Mouse (Mus musculus): ENCODE results near the gene Ccdc151. TPM values are rescaled to one million over a fixed set of nuclear protein-coding genes. Genes with fewer than 3 reads are reported as not detected.

Gene Ccdc151
- polyA plus RNA-seq, 1 experiment from 2014 or later = 4.5 TPM

DNA sequence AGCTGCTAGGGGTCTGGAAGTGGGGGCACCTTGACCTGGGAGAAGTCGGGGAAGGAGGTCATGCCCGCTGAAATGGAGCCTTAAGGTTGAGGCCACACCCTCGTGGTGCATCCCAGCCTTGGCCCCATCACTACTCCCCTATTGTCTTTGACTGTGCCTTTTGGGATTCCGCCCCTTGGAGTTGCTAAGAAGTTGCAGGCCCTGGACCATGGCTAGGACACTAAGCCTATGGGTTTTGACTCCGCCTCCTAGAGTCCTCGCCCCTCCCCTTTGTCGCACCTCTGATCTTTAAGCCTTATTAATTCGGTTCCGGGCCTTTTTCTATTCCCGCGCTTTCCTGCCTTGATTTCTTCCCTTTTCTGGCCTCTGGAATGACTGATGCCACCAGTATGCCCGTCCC lies 58.8 kb downstream of the Ccdc151 start:
- H3K4me3 ChIP-seq (ENCODE audit: low read depth, low read length) = no peak overlapping the region
- no peaks in the 10 kb centered on the region for H3K4me1 ChIP-seq (ENCODE audit: control insufficient read depth, insufficient read depth, low read length)
- H3K9ac ChIP-seq (ENCODE audit: low read length) = no peak overlapping the region
- H3K36me3 ChIP-seq (ENCODE audit: control insufficient read depth, insufficient read depth, low read length) = peaks cover 32% of the 10 kb centered on the region
- DNase-seq (ENCODE audit: low spot score) = no peak
- no peaks in the 10 kb centered on the region for H3K9me3 ChIP-seq (replicated peaks; ENCODE audit: control insufficient read depth, low read length)
- 0 out of 2 replicates have a peak, but pooled peaks have one; percentile 6 for ATAC-seq
- H3K27me3 ChIP-seq (replicated peaks; ENCODE audit: control insufficient read depth, insufficient read depth, low read length) = no peaks in the 10 kb centered on the region
- no peak overlapping the region for H3K27ac ChIP-seq (ENCODE audit: low read depth, low read length)
- H3K4me2 ChIP-seq (ENCODE audit: low read length) = no peak overlapping the region
- 60% methylated on average over 12 of the region's 12 CpGs for WGBS

DNA sequence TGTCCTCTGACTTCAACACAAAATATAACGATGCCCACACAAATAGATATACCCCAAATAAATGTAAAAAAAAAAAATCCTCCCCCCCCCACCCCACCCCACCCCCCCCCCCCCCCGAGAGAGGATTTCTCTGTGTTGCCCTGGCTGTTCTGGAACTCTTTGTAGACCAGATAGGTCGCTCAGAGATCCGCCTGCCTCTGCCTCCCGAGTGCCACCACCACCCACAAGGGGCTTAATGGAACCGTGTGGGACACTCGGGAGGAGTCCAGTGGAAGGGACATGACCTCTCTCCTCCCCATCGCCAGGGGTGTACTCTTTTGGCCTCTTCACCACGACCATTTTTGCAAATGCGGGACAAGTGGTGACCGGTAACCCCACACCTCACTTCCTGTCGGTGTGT lies 59.4 kb downstream of the Ccdc151 start:
- Histone ChIP-seq H3K9ac (ENCODE audit: low read length) (no peak overlapping the region), H3K4me2 (ENCODE audit: low read length) (no peak overlapping the region), H3K27me3 (replicated peaks; ENCODE audit: control insufficient read depth, insufficient read depth, low read length) (no peaks in the 10 kb centered on the region), H3K4me3 (ENCODE audit: low read depth, low read length) (no peak overlapping the region), H3K4me1 (ENCODE audit: control insufficient read depth, insufficient read depth, low read length) (peaks cover 5% of the 10 kb centered on the region), H3K36me3 (ENCODE audit: control insufficient read depth, insufficient read depth, low read length) (peaks cover 32% of the 10 kb centered on the region), H3K9me3 (replicated peaks; ENCODE audit: control insufficient read depth, low read length) (no peaks in the 10 kb centered on the region), H3K27ac (ENCODE audit: low read depth, low read length) (no peak overlapping the region)
- 85% methylated on average over 11 of the region's 12 CpGs for WGBS
- ATAC-seq (no peak), DNase-seq (ENCODE audit: low spot score) (no peak)

Other genes starting within 250 kb of the Ccdc151 start
- 53.7 and 64.3 TPM in 2 replicates for gene Spc24, start 242.3 kb downstream of the Ccdc151 start, polyA plus RNA-seq (2014; fragmentation: Nextera tagmentation; extraction: Ambion mirVana)
- gene Kank2, start 203.9 kb downstream of the Ccdc151 start, polyA plus RNA-seq (2014; fragmentation: Nextera tagmentation; extraction: Ambion mirVana) = 0.99 and 1.3 TPM in 2 replicates
- 0.26 TPM in 1 of 2 replicates, not detected in the other for gene Angptl8, start 167.1 kb downstream of the Ccdc151 start, polyA plus RNA-seq (2014; fragmentation: Nextera tagmentation; extraction: Ambion mirVana)
- gene Dock6, start 150.0 kb downstream of the Ccdc151 start, polyA plus RNA-seq (2014; fragmentation: Nextera tagmentation; extraction: Ambion mirVana) = 6.7 and 10.3 TPM in 2 replicates
- 23.0 and 24.6 TPM in 2 replicates for gene Rab3d, start 84.4 kb downstream of the Ccdc151 start, polyA plus RNA-seq (2014; fragmentation: Nextera tagmentation; extraction: Ambion mirVana)
- gene Ccdc159, start 75.2 kb downstream of the Ccdc151 start, polyA plus RNA-seq (2014; fragmentation: Nextera tagmentation; extraction: Ambion mirVana) = 3.5 and 5.3 TPM in 2 replicates
- gene Tmem205, start 75.1 kb downstream of the Ccdc151 start, polyA plus RNA-seq (2014; fragmentation: Nextera tagmentation; extraction: Ambion mirVana) = 49.3 and 66.0 TPM in 2 replicates
- 47.3 and 66.7 TPM in 2 replicates for gene Plppr2, start 65.6 kb downstream of the Ccdc151 start, polyA plus RNA-seq (2014; fragmentation: Nextera tagmentation; extraction: Ambion mirVana)
- 19.8 and 23.6 TPM in 2 replicates for gene Swsap1, start 46.9 kb downstream of the Ccdc151 start, polyA plus RNA-seq (2014; fragmentation: Nextera tagmentation; extraction: Ambion mirVana)
- gene Epor, start 39.1 kb downstream of the Ccdc151 start, polyA plus RNA-seq (2014; fragmentation: Nextera tagmentation; extraction: Ambion mirVana) = 1.3 and 2.2 TPM in 2 replicates
- gene Rgl3, start 13.2 kb downstream of the Ccdc151 start, polyA plus RNA-seq (2014; fragmentation: Nextera tagmentation; extraction: Ambion mirVana) = 1.3 TPM in 2 replicates
- gene Prkcsh, start 172 bp upstream of the Ccdc151 start, polyA plus RNA-seq (2014; fragmentation: Nextera tagmentation; extraction: Ambion mirVana) = 57.1 and 67.9 TPM in 2 replicates
- 88.1 and 107 TPM in 2 replicates for gene Elavl3, start 49.4 kb upstream of the Ccdc151 start, polyA plus RNA-seq (2014; fragmentation: Nextera tagmentation; extraction: Ambion mirVana)
- not detected in 2 replicates for gene Gm49318, start 68.6 kb upstream of the Ccdc151 start, polyA plus RNA-seq (2014; fragmentation: Nextera tagmentation; extraction: Ambion mirVana)
- 11.3 and 13.4 TPM in 2 replicates for gene Zfp653, start 68.7 kb upstream of the Ccdc151 start, polyA plus RNA-seq (2014; fragmentation: Nextera tagmentation; extraction: Ambion mirVana)
- gene Ecsit, start 82.8 kb upstream of the Ccdc151 start, polyA plus RNA-seq (2014; fragmentation: Nextera tagmentation; extraction: Ambion mirVana) = 47.2 and 56.2 TPM in 2 replicates
- gene Cnn1, start 96.6 kb upstream of the Ccdc151 start, polyA plus RNA-seq (2014; fragmentation: Nextera tagmentation; extraction: Ambion mirVana) = 0.19 and 0.72 TPM in 2 replicates
- gene Elof1, start 114.5 kb upstream of the Ccdc151 start, polyA plus RNA-seq (2014; fragmentation: Nextera tagmentation; extraction: Ambion mirVana) = 213 and 240 TPM in 2 replicates
- 0.38 and 0.42 TPM in 2 replicates for gene Acp5, start 133.1 kb upstream of the Ccdc151 start, polyA plus RNA-seq (2014; fragmentation: Nextera tagmentation; extraction: Ambion mirVana)
- gene Pigyl, start 154.2 kb upstream of the Ccdc151 start, polyA plus RNA-seq (2014; fragmentation: Nextera tagmentation; extraction: Ambion mirVana) = 93.5 and 109 TPM in 2 replicates
- 0.13 and 0.26 TPM in 2 replicates for gene Zfp872, start 185.5 kb upstream of the Ccdc151 start, polyA plus RNA-seq (2014; fragmentation: Nextera tagmentation; extraction: Ambion mirVana)
- 8.9 and 12.9 TPM in 2 replicates for gene Zfp809, start 223.1 kb upstream of the Ccdc151 start, polyA plus RNA-seq (2014; fragmentation: Nextera tagmentation; extraction: Ambion mirVana)

Measured in forebrain, embryonic 14.5 days (tissue).